Comparison of ENCODE assay signal across 12 mouse cellular contexts in the genomic region with DNA sequence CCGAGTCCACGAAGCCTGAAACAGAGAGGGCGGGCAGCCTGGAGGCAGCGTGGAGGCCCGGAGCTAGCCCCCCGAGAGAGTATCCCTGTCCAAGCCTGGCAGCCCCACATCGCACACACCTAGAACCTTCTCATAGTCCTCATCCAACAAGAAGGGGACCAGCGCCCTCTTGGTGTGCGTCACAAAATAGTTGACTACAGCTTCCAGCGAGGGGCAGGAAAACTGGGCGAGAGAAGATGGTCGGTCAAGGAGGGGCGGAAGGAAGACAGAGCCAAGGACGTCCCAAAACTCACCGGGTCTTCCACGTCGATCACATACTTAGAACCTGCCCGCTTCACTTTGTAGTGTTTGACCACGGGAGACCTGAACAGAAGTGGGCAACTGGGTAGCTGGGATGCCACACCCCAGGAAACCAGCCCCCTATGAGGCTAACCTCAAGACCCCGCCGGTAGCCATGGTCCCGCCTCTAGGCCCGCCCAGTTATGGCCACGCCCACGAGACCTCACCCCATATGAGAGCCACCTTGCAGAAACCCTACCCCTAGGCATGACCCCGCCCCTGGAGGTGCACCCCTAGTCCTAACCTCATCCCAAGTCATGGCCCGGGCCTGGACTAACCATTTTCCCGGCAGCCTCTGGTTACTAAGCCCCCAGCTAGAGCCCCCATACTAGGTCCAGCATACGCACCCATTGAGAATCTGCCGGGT. TPM values are rescaled to one million over a fixed set of nuclear protein-coding genes. Genes with fewer than 3 reads are reported as not detected.
DNase-seq lines count a peak whose midpoint lies in the region; ATAC-seq lines count a peak whose summit lies in the region.
"Had no signal": no experiment of that assay in that cellular context is flagged by ENCODE, and none has a peak within 500 bp of the region (broad histone marks: within the 10 kb centered on the region; RNA-seq: fewer than 3 reads in every experiment).

No protein-coding gene starts in this region.

- H3K4me1 ChIP-seq in intestine, embryonic 14.5 days (replicated peaks; ENCODE audit: control insufficient read depth, insufficient read depth, low read length) = no peaks in the 10 kb centered on the region
- H3K4me1 ChIP-seq in intestine, embryonic 16.5 days (ENCODE audit: control insufficient read depth, insufficient read depth, low read length) = peaks cover 11% of the 10 kb centered on the region
- H3K4me1 ChIP-seq in midbrain, embryonic 12.5 days = peaks cover 5% of the 10 kb centered on the region; the same call in 1 of the 2 replicates

- H3K4me2 ChIP-seq in intestine, embryonic 14.5 days (ENCODE audit: low read length) = peak overlapping the region; percentile 11
- no peak overlapping the region for H3K4me2 ChIP-seq in intestine, embryonic 16.5 days (ENCODE audit: low read depth, low read length)
- H3K4me2 ChIP-seq in midbrain, embryonic 12.5 days (replicated peaks) = peak overlapping the region; percentile 26

- H3K27ac ChIP-seq in intestine, embryonic 14.5 days (ENCODE audit: low read depth) = no peak overlapping the region
- H3K27ac ChIP-seq in intestine, embryonic 16.5 days (ENCODE audit: low read length) = no peak overlapping the region
- no peak overlapping the region for H3K27ac ChIP-seq in midbrain, embryonic 12.5 days (replicated peaks)

- ATAC-seq in intestine, embryonic 14.5 days (replicated peaks; ENCODE audit: low FRiP score, low TSS enrichment, low read depth) = peak; percentile 26; the same call in 1 of the 2 replicates
- ATAC-seq in intestine, embryonic 16.5 days = no peak
- ATAC-seq in granulocyte monocyte progenitor cell, adult 5-6 weeks (replicated peaks; ENCODE audit: poor library complexity, severe bottlenecking) = peak; percentile 20; the same call in 1 of the 2 replicates
- 0 out of 2 replicates have a peak, but pooled peaks have one; percentile 39 for ATAC-seq in midbrain, embryonic 12.5 days (ENCODE audit: low FRiP score, low read depth)

- no peak for DNase-seq in intestine, embryonic 14.5 days (ENCODE audit: low spot score)
- DNase-seq in WW6 (ENCODE audit: low read depth, low spot score) = peak; percentile 58
- no peak for DNase-seq in T-cell, adult 2 months (ENCODE audit: low spot score)
- DNase-seq in adrenal gland, adult 8-10 months = no peak
- DNase-seq in retina, postnatal 1 day = no peak
- DNase-seq: cerebellum, adult 18-20 months; kidney, postnatal 14 days had no signal

- H3K27me3 ChIP-seq in intestine, embryonic 14.5 days (replicated peaks; ENCODE audit: control insufficient read depth, insufficient read depth, low read length) = peaks cover 8% of the 10 kb centered on the region; the same call in 1 of the 2 replicates
- H3K27me3 ChIP-seq in intestine, embryonic 16.5 days (replicated peaks; ENCODE audit: control insufficient read depth, insufficient read depth, low read length) = peaks cover 2% of the 10 kb centered on the region; the same call in 1 of the 2 replicates
- H3K27me3 ChIP-seq in midbrain, embryonic 12.5 days = peaks cover 41% of the 10 kb centered on the region

- no peak overlapping the region for H3K4me3 ChIP-seq in intestine, embryonic 14.5 days (ENCODE audit: low read depth, low read length)
- H3K4me3 ChIP-seq in intestine, embryonic 16.5 days (ENCODE audit: low read length) = no peak overlapping the region
- H3K4me3 ChIP-seq in midbrain, embryonic 12.5 days = no peak overlapping the region

- WGBS in intestine, embryonic 14.5 days = 10% methylated on average over 30 of the region's 30 CpGs
- WGBS in intestine, embryonic 16.5 days = 16% methylated on average over 30 of the region's 30 CpGs
- 8% methylated on average over 30 of the region's 30 CpGs for WGBS in midbrain, embryonic 12.5 days

- no peak overlapping the region for H3K9ac ChIP-seq in intestine, embryonic 14.5 days (ENCODE audit: low read length)
- no peak overlapping the region for H3K9ac ChIP-seq in intestine, embryonic 16.5 days (ENCODE audit: low read depth, low read length)
- no peak overlapping the region for H3K9ac ChIP-seq in midbrain, embryonic 12.5 days (replicated peaks)

- H3K9me3 ChIP-seq in intestine, embryonic 14.5 days (ENCODE audit: control insufficient read depth, low read length) = no peaks in the 10 kb centered on the region
- H3K9me3 ChIP-seq in intestine, embryonic 16.5 days (ENCODE audit: control insufficient read depth, low read length) = no peaks in the 10 kb centered on the region
- H3K9me3 ChIP-seq in midbrain, embryonic 12.5 days = no peaks in the 10 kb centered on the region

- no peaks in the 10 kb centered on the region for H3K36me3 ChIP-seq in intestine, embryonic 14.5 days (ENCODE audit: control insufficient read depth, insufficient read depth, low read length)
- H3K36me3 ChIP-seq in intestine, embryonic 16.5 days (ENCODE audit: control insufficient read depth, insufficient read depth, low read length) = peaks cover 8% of the 10 kb centered on the region
- peaks cover 23% of the 10 kb centered on the region for H3K36me3 ChIP-seq in midbrain, embryonic 12.5 days

RNA-seq across cellular contexts. Expression of a gene that starts 5.4 kb away (rescaled TPM):
- polyA plus RNA-seq in intestine, embryonic 14.5 days (2014; fragmentation: Nextera tagmentation; extraction: Ambion mirVana) = 24.3 and 25.9 TPM in 2 replicates
- 65.6 and 79.6 TPM in 2 replicates for polyA plus RNA-seq in intestine, embryonic 16.5 days (2015; fragmentation: Nextera tagmentation; extraction: Ambion mirVana)
- not detected in 2 replicates for total RNA-seq in granulocyte monocyte progenitor cell, adult 5-6 weeks (2014; fragmentation: Nextera tagmentation)
- 0.36 TPM in 1 of 2 replicates, not detected in the other for total RNA-seq in granulocyte monocyte progenitor cell, adult 5-6 weeks (2017)
- polyA plus RNA-seq in midbrain, embryonic 12.5 days (2016; fragmentation: Nextera tagmentation; extraction: Ambion mirVana) = 4.7 and 5.7 TPM in 2 replicates
- total RNA-seq in adrenal gland, adult 8-10 months (2022) = 1 to 10 TPM; 4.8 to 9.3 (median 6.8) TPM

RNA-seq across cellular contexts. Expression of a gene that starts 5.6 kb away (rescaled TPM):
- 110 and 115 TPM in 2 replicates for polyA plus RNA-seq in intestine, embryonic 14.5 days (2014; fragmentation: Nextera tagmentation; extraction: Ambion mirVana)
- polyA plus RNA-seq in intestine, embryonic 16.5 days (2015; fragmentation: Nextera tagmentation; extraction: Ambion mirVana) = 77.5 and 80.8 TPM in 2 replicates
- 22.0 and 30.8 TPM in 2 replicates for total RNA-seq in granulocyte monocyte progenitor cell, adult 5-6 weeks (2014; fragmentation: Nextera tagmentation)
- 45.8 and 62.2 TPM in 2 replicates for total RNA-seq in granulocyte monocyte progenitor cell, adult 5-6 weeks (2017)
- 195 and 205 TPM in 2 replicates for polyA plus RNA-seq in midbrain, embryonic 12.5 days (2016; fragmentation: Nextera tagmentation; extraction: Ambion mirVana)
- total RNA-seq in adrenal gland, adult 8-10 months (2022) = 100 to 1,000 TPM; 101 to 119 (median 110) TPM

RNA-seq across cellular contexts. Expression of a gene that starts 13.6 kb away (rescaled TPM):
- polyA plus RNA-seq in intestine, embryonic 14.5 days (2014; fragmentation: Nextera tagmentation; extraction: Ambion mirVana) = 16.9 and 18.8 TPM in 2 replicates
- 8.4 and 9.7 TPM in 2 replicates for polyA plus RNA-seq in intestine, embryonic 16.5 days (2015; fragmentation: Nextera tagmentation; extraction: Ambion mirVana)
- total RNA-seq in granulocyte monocyte progenitor cell, adult 5-6 weeks (2014; fragmentation: Nextera tagmentation) = not detected in 2 replicates
- total RNA-seq in granulocyte monocyte progenitor cell, adult 5-6 weeks (2017) = not detected in 2 replicates
- polyA plus RNA-seq in midbrain, embryonic 12.5 days (2016; fragmentation: Nextera tagmentation; extraction: Ambion mirVana) = 89.8 and 98.3 TPM in 2 replicates
- 1 to 10 TPM in 3 of 4 experiments, under 1 TPM in 1; 0.87 to 3.4 (median 2.9) TPM for total RNA-seq in adrenal gland, adult 8-10 months (2022)
- total RNA-seq: MEL; neutrophil, adult 5-6 weeks had no signal

RNA-seq across cellular contexts. Expression of a gene that starts 29.7 kb away (rescaled TPM):
- 13.2 and 18.3 TPM in 2 replicates for polyA plus RNA-seq in intestine, embryonic 14.5 days (2014; fragmentation: Nextera tagmentation; extraction: Ambion mirVana)
- 8.6 and 9.0 TPM in 2 replicates for polyA plus RNA-seq in intestine, embryonic 16.5 days (2015; fragmentation: Nextera tagmentation; extraction: Ambion mirVana)
- total RNA-seq in granulocyte monocyte progenitor cell, adult 5-6 weeks (2014; fragmentation: Nextera tagmentation) = 1.6 TPM in 1 of 2 replicates, not detected in the other
- not detected in 2 replicates for total RNA-seq in granulocyte monocyte progenitor cell, adult 5-6 weeks (2017)
- polyA plus RNA-seq in midbrain, embryonic 12.5 days (2016; fragmentation: Nextera tagmentation; extraction: Ambion mirVana) = 123 and 131 TPM in 2 replicates
- 1 to 10 TPM; 1.7 to 4.8 (median 3.0) TPM for total RNA-seq in adrenal gland, adult 8-10 months (2022)

RNA-seq across cellular contexts. Expression of a gene that starts 36.5 kb away (rescaled TPM):
- 124 and 129 TPM in 2 replicates for polyA plus RNA-seq in intestine, embryonic 14.5 days (2014; fragmentation: Nextera tagmentation; extraction: Ambion mirVana)
- 120 and 131 TPM in 2 replicates for polyA plus RNA-seq in intestine, embryonic 16.5 days (2015; fragmentation: Nextera tagmentation; extraction: Ambion mirVana)
- total RNA-seq in granulocyte monocyte progenitor cell, adult 5-6 weeks (2014; fragmentation: Nextera tagmentation) = 23.8 and 29.4 TPM in 2 replicates
- 23.0 and 25.3 TPM in 2 replicates for total RNA-seq in granulocyte monocyte progenitor cell, adult 5-6 weeks (2017)
- polyA plus RNA-seq in midbrain, embryonic 12.5 days (2016; fragmentation: Nextera tagmentation; extraction: Ambion mirVana) = 131 and 138 TPM in 2 replicates
- 10 to 100 TPM; 44.3 to 52.5 (median 49.9) TPM for total RNA-seq in adrenal gland, adult 8-10 months (2022)
